Mouse (Mus musculus) thymus, postnatal 4 days (tissue): ENCODE data around the gene Dapk1.

Source experiments
- DNase-seq: peaks from one replicate; pipeline ENCODE4 v3.0.0; 2021

Gene Dapk1

GRCm38 (mm10) chr13:60744736-60745135, 143.0 kb downstream of the Dapk1 start:
- no peak for DNase-seq

DNA sequence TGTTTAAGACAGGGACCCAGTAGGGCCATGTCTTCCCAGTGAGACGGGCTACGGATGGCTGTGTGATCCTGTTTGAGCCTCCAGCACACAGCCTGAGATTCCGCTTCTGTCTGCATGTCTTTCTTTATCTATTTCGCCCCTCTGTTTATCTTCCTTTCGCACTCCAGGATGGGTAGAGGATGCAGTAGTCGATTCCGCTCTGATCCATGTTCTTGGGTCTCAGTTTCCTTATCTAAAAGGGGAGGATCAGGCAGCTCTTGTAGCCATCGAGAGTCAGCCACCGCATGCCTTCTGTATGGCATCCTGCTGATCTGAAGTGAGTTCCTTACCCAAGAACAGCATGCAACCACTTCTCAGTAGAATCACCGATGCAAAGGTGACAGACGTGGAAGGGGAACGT, 143.6 kb downstream of the Dapk1 start:
- no peak for DNase-seq

DNA sequence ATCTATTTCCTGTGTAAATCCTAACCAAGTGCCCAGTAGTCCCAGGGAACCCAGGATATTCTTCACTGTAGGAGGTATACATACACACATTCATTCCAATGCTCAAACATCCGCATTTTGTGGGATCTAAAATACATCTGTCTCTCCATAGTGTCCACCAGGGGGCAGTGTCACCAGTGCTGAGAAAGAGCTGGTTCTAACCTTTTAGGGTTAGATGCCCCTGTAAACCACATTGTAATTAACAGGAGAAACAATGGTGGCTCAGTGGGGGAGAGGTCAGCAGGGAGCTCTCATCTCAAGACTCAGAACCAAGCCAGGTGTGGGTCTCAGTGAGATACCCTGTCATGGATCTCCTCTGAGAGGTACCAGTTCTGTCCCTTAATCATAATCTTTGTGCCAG, 144.5 kb downstream of the Dapk1 start:
- DNase-seq, result peak; percentile 65

- DNase-seq, result no peak
Measured at GRCm38 (mm10) chr13:60747201-60747600, 145.5 kb downstream of the Dapk1 start.

- no peak for DNase-seq
Measured at GRCm38 (mm10) chr13:60748556-60748955, 146.8 kb downstream of the Dapk1 start.

DNA sequence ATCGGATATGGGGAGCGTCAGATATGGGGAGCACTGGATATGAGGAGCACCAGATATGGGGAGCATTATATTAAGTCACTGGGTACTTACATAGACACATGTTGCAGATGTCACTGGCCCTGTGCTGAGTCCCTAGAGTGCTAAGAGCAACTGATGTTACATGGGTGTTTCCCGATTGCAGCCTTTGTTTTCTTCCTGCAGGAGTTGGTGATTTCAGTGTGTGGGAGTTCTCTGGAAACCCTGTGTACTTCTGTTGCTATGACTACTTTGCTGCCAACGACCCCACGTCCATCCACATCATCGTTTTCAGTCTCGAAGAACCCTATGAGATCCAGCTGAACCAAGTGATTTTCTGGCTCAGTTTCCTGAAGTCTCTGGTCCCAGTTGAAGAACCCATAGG, 149.2 kb downstream of the Dapk1 start:
- no peak for DNase-seq

DNA sequence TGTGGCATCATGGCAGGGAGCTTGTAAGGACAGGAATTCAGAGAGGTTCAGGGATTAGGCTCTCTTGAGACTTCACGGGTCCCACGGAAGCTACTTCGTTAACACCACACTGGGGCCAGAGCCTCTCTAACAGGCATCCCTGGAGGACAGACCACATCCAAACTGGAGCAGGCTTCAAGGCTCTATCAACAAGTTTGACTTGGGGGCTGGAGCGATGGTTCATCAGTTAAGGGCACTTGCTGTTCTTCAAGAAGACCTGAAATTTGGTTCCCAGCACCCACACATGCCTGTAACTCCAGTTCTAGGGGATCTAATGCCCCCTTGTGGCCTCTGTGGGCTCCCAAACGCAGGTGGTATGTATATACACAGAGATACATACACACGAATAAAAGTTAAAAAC, 151.5 kb downstream of the Dapk1 start:
- no peak for DNase-seq

DNA sequence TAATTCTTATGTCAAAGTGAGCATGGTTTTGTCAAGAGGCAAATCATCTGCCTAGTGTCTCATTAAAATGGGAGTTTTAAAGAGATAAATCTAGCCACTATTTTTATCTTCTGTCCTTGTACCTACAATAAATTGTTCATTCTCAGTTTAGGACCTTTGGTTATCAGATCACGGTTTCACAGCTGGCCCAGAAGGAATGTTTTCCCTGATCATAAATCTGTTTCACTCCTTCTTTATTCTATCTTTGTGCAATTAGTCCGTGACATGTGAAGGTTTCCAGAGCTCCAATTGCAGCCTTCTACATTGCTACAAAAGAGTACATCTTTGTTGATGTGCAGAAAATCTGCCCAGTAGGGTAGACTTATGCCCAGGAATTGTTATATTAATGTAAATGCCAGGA, 153.5 kb downstream of the Dapk1 start:
- no peak for DNase-seq

- DNase-seq, result no peak
Measured at GRCm38 (mm10) chr13:60757292-60757691, 155.5 kb downstream of the Dapk1 start.

- DNase-seq, result peak; percentile 68
Measured at GRCm38 (mm10) chr13:60759136-60759535, 157.4 kb downstream of the Dapk1 start.

DNA sequence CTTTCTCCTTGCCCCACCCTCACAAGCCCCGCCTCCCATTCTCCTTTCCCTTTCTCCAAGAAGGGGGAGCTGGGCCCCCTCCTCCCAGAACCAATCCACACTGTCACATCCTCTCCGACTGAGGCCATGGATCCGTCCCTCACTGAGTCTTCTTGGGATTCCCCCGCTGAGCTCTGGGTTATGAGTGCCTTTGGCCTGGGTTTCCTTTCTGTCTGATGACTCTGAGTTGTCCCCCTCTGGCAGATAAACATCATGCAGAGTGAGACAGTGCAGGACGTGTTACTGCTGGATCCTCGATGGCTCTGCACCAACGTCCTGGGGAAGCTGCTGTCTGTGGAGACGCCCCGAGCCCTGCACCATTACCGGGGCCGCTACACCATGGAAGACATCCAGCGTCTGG, 158.6 kb downstream of the Dapk1 start:
- DNase-seq, result no peak

- no peak for DNase-seq
Measured at GRCm38 (mm10) chr13:60761161-60761560, 159.4 kb downstream of the Dapk1 start.

GRCm38 (mm10) chr13:60780534-60780933, 178.8 kb downstream of the Dapk1 start:
- no peak for DNase-seq

GRCm38 (mm10) chr13:60783301-60783700, 181.6 kb downstream of the Dapk1 start:
- DNase-seq, result no peak

- no peak for DNase-seq
Measured at GRCm38 (mm10) chr13:60786264-60786663, 184.5 kb downstream of the Dapk1 start, which contains the start of gene BC051665. TSS of gene BC051665 (minus strand) at chr13:60786364.

DNA sequence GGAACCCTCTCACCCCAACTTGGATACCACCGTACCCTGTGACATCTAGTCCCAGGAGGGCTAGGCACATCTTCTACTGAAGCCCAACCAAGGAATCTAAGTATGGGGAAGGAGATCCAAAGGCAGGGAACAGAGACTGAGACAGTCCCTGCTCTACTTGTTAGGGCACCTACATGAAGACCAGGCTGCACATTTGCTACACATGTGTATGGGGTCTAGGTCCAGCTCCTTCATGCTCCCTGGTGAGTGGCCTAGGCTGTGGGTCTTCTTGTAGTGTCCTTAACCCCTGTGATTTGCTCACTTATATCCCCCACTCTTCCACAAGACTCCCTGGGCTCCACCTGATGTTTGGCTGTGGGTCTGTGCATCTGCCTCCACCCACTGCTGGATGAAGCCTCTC, 187.7 kb downstream of the Dapk1 start:
- no peak for DNase-seq

- no peak for DNase-seq
Measured at GRCm38 (mm10) chr13:60802749-60803148, 201.0 kb downstream of the Dapk1 start, which contains the start of gene Ctsll3. TSS of gene Ctsll3 (minus strand) at chr13:60802849.

DNA sequence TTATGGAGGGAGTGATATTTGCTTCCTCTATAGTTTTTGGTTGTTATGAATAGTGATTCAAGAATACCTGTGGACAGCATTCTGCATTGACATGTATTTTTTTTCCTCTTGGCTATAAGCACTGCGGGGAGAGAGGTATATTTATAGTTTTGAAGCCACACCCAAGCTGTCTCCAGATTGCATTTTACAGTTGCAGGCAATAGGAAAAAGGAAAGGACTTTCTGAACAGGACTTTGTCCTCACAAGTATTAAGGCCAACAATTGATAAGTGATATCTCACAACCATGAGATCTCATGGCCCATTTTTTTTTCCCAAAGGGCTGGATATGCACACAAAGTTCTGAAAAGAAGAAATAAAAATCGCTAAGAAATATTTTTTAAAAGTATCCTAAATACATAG, 207.9 kb downstream of the Dapk1 start:
- DNase-seq, result no peak

DNA sequence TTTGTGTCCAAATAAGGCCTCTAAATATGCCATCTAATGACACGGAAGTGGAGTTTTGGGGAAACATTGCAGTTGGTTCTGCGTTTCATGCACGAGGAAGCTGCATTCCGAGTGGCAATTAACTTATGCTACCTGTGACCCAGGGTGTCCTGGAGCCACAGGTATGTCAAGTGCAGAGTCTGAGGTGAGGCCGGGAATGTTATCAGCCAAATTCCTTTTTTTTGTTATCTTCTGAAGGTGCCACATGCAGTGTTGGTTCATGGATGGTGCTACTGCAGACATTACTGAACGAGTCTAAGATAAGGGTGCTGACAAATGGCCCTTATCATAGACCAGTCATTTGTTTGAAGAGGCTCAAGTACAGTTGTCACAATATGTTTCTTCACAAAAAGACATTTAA, 211.0 kb downstream of the Dapk1 start:
- no peak for DNase-seq
